Mouse (Mus musculus) frontal cortex, postnatal 10 days (tissue): ENCODE measurements around the gene Adm.
A peak's percentile ranks its signal among the peaks of the same experiment; 100 is the strongest.
"Not testable (repeated sequence)": the region's sequence is repeated elsewhere in the genome, so short reads cannot be mapped to it uniquely, and the experiment has no call there.

Source experiments
- DNase-seq, 2 experiments: peaks; one replicate each; pipeline ENCODE4 v3.0.0; 2022; ENCODE audit warnings: low spot score in 2 of 2, mixed read lengths in 1 of 2

Gene Adm

DNA sequence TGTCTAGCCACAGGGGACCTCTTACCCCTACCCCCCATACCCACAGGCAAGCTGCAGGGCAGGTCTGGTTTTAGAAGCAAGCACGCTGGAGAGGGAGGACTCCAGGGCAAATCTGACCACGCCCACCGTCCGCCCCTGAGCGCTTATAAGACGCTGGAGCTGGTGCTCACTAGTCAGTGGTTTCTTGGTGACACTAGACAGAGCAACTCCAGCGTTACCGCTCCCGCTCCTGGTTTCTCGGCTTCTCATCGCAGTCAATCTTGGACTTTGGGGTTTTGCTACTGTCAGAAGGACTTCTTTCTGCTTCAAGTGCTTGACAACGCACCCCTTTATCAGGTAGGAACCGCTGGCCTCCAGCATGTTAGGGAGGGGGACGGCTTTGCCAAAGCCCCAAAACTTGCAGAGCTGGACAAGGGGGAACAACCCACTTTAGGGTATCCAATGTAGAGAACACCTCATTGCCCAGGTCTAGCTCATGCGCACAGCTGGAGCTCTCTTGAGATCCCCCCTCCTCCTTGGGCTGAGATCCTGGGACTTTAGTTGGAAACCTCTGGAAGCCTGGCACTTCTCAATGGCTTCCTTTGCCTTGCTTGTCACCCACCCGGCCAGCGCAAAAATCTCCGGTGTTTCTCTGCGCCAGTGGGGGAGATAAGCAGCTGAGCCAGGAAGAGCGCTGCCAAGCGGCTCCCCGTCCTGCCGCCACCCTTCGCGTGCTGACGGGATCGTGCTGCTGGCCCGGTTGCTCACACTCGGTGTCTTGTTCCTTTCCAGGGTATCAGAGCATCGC, at the start of gene Adm:
Gene Adm, plus strand, starts transcription at position 176 of the 787 bp plus-strand sequence.
- peak in 1 of 2 experiments; percentile 45 for DNase-seq

DNA sequence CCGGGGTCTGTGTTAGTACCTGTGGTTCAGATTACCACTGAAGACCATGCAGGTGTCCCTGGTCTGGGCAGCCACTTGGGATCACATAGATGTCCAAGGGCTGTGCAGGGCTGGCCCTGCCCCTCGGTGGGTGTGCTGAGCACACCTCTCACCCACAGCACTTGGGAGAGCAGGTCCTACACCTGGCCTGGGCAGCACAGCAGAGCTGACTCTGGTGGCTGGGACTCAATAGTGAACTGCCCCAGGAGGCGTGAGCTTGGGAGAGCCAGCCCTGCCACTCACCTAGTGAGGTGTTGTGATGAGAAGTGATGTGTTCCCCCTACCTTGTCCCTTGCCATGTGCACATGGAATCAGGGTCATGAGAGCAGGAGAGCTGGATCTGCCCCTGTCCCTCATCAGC, 43.8 kb upstream of the Adm start:
- DNase-seq: no peak

DNA sequence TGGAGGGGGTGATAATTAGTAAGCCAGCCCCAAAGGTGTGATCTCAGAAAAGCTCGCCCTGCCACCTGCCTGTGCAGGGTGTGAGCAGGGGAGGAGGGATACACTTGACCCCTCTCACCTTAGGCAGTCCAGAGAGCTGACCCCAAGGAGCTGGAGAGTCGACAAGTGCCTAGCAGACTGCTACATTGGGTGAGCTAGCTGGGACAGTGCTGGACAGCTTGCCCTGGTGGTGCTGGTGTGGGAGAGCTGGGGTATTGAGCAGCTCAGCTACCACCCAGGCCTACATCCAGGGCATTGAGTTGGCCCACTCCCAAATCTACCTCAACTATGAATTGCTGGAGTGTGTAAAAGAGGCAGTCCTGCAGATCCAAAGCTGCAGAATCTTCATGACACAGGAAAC, 43.3 kb upstream of the Adm start:
- no peak for DNase-seq

DNA sequence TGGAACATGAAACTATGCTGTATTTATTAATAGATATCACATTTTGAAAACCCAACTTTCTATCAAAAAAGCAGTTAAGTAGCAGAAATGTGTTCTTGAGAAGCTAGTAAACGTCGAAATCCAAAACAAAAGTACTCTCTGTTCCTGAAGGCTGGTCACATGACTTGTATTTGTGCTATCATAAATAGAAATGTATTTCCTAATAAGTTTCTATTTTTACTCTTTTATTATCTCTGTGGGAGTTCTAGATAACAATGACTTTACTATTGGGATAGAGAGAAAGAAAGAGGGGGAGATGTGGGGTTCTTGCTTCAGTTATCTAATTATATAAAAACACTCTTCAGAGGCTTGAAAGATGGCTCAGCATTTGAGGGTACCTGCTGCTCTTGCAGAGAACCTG, 42.2 kb upstream of the Adm start:
- no peak for DNase-seq

DNA sequence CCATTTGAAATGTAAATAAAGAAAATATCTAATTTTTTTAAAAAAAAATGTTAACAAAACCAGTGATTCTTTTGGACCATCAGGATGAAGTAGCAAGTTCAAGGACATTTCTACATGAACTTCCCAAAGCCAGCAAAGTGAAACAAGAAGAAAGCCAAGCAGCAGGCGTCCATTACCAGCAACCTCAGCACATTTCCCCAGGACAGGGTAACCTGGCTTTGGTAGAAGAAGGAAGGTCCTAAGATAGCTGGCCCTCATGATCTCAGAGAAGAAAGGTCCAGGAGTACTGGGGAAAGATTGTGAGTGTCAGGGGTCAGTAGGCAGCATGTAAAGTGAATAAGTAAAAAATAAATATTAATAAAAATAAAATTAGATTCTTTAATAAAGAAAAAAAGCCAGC, 39.7 kb upstream of the Adm start:
- DNase-seq: no peak

DNA sequence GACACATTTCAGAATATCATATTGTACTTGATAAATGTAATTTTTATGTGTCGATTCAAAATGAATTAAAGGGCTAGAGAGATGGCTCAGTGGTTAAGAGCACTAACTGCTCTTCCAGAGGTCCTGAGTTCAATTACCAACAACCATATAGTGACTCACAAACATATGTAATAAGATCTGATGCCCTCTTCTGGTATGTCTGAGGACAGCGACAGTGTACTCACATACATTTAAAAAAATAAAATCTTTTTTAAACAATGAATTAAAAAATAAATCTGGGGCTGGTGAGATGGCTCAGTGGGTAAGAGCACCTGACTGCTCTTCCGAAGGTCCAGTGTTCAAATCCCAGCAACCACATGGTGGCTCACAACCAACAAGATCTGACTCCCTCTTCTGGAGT, 33.5 kb upstream of the Adm start:
- DNase-seq: not testable (repeated sequence)

DNA sequence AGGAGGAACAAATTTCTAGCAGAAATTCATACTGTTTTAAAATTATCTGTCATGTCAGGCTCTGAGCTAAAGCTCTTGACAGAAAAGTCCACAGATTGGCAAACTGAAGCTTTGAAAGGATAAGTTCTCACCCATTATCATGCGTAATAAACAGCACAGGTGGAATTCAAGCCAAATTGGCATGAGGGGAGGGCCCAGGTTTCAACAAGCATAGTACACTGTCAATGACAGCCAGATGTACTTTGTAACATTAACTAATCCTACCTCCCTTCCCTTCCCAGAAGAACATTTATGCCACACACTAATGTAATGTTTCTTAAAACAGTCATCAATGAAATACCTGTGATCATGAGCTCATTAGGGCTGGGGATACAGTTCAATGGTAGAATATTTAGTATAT, 30.3 kb upstream of the Adm start:
- DNase-seq: no peak

DNA sequence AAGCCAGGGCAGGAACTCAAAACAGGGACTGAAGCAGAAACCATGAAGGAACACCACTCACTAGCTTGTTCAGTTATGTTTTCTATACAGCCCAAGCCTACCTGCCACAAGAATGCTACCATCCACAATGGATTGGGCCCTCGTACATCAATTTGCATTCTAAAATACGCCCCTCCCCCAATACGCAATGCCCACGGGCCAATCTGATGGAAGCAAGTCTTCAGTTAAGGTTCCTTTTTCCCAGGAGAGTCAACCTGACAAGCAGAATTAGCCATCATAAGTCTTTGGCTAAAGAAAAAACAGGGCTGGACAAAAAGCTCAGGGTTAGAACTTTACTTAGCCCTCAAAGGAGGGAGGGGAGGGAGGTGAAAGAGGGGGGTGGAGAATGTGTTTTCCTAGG, 22.0 kb upstream of the Adm start:
- no peak for DNase-seq

DNA sequence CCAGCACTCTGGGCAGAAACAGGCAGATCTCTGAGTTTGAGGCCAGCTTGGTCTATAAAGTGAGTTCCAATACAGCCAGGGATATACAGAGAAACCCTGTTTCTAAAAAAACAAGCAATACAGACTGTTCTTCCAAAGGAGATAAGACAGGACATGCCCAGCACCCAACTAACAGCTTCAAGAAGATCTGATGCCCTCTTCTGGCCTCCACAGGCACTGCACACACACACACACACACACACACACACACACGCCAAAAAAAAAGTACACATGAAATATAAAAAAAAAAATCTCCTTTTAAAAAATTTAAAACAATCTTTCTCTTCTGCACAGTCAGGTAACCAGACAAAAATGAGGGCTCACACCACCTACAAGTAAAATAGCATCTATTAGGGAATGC, 20.6 kb upstream of the Adm start:
- no peak for DNase-seq

DNA sequence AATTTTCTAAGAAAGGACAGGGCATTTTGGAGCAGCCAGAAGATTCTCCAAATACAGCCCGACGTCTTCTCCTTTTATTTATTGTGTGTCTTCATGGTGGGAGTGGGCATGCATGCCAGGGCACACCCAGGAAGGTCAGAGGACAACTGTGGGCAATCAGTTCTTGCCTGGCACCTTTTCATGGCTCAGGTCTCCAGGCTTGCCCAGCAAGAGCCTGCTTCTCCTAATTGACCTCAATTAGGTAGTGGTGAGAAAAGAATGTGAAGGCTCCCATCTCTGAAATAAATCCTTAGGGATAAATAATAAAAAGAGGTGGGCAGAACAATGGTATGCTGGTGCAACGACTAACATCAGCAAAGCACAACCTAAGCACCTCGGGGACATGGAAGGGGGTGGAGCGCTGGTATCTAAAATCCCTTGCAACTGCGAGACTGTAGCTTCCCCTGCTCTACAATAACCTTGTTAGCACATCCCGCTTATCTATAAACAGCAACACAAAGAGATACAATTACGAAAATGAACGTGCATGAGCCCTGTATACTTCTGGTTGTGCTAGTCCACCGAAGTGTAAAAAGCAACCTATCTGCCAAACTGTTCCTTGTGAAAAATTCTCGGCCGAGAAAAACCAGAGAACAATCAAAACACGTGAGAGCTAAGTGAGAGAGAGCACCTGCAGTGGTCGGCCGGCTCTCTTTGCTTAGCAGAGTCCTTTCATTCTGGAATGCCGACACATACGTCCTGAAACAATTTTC, 13.9 kb upstream of the Adm start:
- no peak for DNase-seq

DNA sequence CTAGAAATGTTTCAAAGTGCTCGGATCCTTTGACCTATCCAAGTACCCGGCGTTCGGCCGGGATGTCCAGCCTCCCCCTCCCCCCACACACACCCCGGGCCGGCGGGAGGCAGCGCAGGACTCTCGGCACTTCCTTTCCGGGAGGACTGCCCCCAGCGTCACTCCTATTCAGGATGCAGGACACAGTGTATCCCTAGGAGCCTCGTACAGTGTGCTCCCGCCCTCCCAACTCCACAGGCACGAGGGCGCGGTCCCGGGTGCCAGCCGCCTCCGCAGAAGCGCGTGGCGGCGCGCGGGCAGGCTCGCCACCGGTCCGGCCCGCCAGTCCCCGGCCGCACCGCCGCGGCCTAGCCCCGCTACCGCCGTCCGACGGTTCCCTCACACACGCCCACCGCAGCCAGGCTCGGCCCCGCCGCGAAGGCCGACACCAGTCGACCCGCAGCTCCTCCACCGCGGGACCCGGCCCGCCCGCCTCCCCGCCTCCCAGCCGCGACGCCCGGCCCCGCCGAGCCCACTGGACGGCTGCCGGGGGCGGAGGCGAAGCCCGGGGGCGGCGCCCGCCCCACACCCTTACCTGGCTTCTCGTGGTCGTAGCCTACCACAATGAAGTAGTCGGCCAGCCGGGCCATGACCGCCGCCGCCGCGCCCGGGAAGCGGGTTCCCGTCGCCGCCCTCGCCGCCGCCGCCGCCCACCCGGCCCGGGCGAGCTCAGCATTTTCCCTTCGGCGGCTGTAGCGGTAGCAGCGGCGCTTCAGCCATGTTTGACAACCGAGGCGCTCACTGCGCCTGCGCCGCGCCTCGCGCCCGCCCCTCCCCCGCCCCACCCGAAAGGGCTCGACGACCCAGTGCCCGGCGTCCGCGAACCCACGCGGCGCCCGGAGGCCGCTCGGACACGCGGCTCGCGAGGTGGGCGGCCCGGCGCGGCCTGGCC, 13.1 kb upstream of the Adm start, which contains the start of gene Sbf2:
Gene Sbf2, minus strand, starts transcription at position 790 of the 931 bp plus-strand sequence.
- DNase-seq: peak; percentile 69 to 72

DNA sequence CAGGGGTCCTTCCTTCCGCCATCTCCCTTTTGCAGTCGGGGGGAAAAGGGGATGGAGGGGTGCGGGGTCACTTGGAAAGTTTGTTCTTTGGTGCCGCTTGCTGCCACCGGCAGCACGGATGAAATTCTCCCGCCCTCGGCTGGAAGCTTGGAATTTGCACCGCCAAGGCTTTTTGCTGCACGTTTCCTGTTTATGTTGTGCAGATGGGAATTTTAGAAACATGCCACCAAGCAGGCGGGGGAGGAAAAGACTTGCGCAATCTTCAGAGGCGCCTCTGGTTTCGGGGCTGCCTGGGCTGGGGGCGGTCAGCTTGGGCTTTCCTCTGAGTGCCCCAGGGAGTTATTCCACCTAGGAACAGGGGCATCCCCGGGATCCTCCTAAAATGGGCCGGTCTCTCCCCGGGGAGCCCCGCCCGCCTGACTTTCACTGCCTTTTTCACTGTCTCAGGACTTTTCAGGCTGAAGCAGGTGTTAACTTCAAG, 12.3 kb upstream of the Adm start:
- DNase-seq: peak in 1 of 2 experiments; percentile 45

DNA sequence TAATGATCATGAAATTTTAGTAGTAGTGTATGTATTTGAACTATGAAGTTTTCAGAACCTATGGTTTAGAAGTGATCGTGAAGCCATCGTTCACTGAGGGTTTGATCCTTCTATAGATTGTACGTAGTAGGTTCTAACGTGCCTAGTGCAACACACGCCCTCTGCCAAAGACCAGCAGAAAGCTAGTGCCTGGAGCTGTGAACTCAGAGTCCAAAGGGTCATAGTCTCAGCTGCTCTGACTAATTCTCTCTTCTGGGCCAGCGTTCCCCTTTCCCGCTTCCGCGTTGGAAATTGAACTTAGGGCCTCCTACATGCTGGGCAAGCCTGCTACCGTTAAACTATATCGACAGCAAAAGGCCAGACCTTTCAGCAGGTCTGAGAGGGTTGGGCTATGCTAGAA, 11.7 kb upstream of the Adm start:
- DNase-seq: no peak

DNA sequence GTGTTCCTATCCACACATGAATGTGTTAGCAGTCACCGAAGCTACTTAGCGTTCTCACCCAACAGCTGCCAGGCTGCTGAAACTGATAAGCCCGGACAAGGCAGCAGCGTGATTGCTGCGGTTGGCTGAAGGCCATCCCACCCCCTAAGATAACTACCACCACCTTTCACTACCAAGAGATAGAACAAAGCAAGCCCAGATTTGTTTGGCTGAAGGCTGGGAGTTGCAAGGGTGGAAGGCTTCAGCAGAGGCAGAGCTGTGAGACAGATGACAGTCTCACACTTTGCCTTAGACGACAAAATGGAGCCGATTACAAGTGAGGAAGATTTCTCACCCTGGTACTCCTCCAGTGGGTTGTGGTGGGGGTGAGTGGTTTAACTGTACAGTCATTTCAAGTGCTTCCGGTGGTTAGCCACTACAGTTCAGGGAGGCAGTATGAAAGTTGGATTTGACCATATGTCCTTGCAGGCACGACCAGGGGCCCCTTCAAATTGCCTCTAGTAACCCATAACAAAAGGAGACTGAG, 8.3 kb upstream of the Adm start:
- DNase-seq: no peak

DNA sequence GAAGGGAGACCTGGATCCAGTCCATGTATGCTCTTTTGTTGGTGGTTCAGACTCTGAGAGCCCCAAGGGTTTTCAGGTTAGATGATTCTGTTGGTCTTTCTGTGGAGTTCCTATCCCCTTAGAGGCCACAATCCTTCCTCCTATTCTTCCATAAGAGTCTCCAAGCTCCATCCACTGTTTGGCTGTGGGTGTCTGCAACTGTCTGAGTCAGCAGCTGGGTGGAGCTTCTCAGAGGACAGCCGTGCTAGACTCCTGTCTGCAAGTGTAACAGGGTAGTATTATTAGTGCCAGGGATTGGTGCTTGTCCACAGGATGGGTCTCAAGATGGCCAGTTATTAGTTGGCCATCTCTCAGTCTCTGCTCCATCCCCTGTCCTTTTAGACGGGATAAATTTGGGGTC, 3.4 kb upstream of the Adm start:
- DNase-seq: no peak

DNA sequence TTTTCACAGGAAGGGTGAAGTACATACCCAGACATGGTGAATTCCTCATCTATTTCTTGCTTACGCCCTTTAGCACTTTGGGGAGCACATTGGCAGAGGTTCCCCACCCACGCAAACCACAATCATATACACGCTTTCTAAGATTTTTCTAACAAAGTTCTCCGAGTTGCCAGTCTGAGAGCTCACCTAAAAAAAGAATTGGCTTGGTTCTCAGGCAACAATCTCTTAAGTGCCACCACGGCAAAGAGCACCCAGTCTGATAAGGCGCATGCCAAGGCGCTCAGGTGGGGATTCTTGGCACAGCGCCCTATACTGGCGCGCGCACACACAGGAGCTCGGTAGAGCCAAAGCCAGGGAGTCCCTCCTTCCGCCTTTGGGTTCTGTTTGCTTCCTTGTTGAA, 2.5 kb upstream of the Adm start:
- no peak for DNase-seq

DNA sequence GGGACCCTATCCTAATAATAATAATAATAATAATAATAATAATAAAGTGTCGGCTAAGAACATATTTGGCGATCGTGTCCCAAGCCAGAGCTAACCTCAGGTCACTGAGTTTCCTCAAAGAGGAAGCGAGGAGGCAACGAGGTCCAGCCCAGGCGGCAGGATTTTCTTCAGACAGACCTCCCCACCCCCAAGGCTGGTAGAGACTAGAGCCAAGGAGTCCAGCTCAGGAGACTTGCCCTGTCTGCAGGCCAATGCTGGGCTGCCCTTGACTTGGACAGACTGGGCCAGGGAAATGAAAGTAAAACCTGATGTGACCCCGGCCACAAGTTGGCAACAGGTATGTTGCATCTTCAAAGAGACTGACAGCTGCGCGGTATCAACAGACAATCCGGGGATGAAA, 2.0 kb upstream of the Adm start:
- no peak for DNase-seq

DNA sequence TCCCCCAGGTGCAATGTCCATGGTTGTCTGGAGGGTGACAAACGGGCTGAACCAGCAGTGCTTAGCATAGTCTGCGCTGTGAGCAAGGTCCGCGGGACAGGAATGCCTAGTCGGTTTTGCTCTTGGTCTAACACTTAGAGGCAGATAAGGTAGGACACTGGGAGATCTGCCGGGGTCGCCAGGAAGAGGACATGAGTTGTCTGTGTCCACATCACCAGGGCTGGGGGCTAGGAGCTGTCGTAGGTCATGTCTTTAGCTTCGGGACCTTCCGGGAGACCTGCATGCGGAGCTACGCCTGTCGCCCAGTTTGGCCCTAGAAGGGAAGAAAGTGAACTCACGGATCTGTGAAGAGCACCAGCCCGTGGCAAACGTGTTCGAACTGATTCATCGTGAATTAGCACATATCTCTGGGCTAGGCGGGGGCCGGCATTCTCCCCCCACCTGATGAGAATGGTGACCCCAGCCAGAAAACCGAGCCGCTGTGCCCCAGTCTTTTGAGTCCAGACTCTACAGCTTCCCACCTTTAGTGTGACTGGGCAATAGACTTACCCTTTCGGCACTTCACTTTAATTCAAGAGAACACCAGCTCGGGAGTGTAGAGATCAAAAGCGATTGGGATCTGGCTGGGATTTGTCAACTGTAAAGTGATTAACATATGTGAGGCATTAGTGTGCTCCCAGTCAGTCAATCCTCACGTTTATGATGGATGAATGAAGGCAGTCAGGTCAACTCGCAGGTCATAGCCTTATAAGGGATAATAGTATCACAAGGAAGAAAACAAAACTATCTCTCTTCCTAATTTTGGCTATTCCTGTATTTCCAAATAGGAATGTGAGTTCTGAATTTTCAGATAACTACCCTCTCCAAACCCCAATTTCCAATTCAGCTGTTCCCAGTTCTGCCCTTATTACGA, 1.0 kb upstream of the Adm start:
- DNase-seq: no peak

DNA sequence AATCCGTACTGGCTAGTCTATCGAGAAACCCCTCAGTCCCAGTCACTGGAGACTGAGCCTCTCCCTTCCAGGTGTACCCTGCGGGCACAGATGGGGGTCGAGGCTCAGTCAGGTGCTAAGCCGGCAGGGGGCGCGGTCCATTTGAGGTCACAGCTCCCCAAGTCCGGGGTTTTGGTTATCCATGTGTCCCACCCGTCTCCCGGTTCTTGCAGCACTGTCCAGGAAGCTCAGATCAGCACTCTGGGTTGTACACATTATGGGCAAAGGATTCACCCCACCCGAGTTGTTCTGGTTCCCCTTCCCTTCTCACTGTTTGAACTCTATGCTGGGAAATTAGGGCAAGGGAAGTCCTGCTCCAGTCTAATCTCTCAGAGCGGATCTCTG, 370 bp upstream of the Adm start:
- DNase-seq: no peak

DNA sequence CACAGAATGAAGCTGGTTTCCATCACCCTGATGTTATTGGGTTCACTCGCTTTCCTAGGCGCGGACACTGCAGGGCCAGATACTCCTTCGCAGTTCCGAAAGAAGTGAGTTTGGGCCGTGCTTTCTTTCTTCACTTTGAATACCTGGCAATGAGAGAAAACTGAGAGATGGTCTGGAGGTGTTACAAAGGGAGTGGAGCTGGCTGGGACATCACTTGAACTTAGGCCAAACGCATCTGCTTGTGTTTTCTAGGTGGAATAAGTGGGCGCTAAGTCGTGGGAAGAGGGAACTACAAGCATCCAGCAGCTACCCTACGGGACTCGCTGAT, 776 bp downstream of the Adm start:
- no peak for DNase-seq
